Mouse (Mus musculus): Measurements from ENCODE around the gene Krt33b. TPM values are rescaled to one million over a fixed set of nuclear protein-coding genes. Genes with fewer than 3 reads are reported as not detected.

The Krt33b gene
- polyA plus RNA-seq (2015; fragmentation: Illumina TruSeq; extraction: RNeasy Lipid Tissue Mini Kit (QIAGEN cat#74804); ENCODE audit: insufficient read depth, low read depth, low replicate concordance), result not detected

DNA sequence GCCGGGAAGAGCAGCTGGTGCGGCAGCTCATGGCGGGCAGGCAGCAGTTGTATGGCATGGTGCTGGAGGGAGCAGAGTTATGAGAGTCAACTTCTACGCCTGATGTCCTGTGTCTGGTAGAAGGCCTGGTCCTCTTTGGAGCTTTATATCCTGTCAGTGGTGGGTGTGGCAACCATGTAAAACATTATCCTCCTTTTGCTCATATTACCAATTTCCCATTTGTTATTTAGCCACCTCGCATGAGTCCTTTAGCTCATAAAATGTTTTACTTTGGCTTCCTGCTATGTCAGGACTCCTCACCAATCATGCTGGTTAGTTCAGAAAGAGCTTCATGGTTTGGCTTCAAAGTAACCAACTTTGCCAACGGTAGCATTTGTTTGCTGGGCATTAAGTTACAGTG lies at the start of gene Krt33b:
Krt33b (minus strand) TSS at position 101 of the 400 bp plus-strand sequence.

DNA sequence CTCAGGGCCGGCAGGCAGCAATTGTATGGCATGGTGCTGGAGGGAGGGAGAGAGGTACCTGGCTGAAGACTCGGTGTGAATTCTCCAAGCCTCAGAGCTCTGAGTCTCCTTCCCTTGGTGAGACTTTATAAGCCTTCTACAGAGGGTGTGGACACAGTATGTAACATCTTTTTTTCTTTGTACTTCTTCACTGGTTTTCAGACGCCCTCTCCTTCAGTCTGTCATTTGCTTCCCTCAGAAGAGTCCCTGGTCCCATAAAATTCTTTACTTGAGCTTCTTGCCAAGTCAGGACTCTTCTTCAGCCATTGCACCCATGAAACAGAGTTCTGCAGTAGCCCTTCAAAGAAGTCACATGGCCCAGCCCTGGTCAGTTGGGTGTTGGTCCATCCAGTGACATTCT lies 20.8 kb upstream of the Krt33b start, which contains the start of gene Krt31:
Krt31 (minus strand) TSS at position 101 of the 400 bp plus-strand sequence.

DNA sequence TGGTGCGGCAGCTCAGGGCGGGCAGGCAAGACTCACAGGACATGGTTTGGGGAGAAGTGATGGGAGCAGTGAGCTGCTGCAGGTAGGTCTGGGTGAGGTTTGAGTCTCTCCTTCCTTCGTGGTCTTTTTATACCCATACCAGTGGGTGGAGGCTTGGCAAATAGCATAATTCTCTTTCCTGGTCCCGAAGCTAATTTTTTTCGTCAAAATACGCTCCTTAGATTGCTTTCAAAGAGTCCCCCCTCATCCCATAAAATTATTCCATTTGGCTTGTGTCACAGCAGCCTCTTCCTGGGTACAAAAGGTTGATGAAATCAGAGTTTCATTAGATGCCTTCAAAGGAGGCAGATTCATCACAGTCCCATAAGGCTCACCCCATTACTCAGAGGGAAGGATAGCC lies 11.8 kb upstream of the Krt33b start, which contains the start of gene Krt34:
Krt34 (minus strand) TSS at position 101 of the 400 bp plus-strand sequence.

DNA sequence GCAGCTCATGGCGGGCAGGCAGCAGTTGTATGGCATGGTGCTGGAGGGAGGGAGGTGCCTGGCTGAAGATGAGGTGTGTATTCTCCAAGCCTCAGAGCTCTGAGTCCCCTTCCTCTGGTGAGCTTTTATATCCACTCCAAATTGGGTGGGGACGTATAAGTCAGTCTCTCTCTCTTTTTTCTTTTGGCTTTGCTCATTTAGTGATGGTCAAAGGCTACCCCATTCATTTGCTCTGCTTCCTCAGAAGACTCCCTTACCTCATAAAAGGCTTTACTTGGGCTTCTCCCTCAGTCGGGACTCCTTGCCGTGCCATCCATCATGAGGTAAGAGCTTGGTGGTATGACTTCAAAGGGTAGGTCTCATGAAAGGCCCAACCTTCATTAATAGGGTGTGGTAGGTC lies 13.6 kb downstream of the Krt33b start, which contains the start of gene Krt33a:
Krt33a (minus strand) TSS at position 101 of the 400 bp plus-strand sequence.

DNA sequence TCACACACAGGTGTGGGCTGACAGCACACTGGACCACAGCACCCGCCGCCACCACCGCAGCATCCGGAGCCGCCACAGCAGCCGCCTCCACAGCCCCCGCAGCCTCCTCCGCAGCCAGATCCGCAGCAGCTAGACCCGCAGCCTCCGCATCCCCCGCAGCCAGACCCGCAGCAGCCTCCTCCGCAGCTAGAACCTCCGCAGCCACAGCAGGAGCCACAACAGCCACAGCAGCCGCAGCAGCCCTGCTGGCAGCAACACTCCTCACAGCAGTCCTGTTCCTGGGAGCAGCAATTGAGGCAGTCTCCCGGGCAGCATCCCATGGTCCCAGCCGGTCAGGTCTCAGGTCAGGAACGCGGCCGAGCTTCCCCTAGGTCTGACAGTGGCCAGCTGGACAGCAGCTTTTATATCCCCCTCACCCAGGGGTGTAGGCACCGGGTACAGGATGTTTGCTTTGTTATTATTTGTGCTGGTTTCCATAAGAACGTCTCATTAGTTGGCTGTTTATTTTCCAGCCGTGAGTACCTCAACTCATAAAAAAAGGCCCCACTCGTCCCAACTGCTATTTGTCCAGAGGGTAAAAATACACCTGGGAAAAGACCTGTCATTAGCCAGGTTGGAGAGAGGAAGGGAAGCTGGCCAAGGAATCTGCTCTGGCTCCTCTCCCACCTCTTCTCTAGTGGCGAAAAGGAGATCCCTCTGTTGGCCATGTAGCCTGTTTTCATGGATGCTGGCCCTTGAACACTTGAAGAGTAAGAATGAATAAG lies 35.9 kb downstream of the Krt33b start, which contains the start of gene Krtap17-1:
Krtap17-1 (minus strand) TSS at position 375 of the 764 bp plus-strand sequence.

DNA sequence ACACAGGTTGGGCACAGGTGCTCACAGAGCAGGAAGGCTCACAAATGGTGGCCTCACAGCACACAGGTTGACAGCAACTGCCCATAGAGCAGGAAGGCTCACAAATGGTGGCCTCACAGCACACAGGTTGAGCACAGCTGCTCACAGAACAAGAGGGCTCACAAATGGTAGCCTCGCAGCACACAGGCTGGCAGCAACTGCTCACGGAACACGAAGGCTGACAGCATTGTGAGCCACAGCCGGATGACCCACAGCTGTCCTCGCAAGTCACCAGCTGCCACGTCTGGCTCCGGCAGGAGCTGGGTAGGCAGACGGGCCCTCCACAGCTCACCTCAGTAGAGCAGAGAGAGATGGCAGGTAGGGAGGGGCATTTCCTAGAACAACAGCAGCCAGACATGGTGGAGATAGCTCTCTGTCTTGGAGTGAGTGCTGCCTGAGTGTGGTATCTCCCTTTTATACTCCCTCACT lies 43.5 kb downstream of the Krt33b start, which contains the start of gene Krtap16-1:
Krtap16-1 (minus strand) TSS at position 418 of the 468 bp plus-strand sequence.

DNA sequence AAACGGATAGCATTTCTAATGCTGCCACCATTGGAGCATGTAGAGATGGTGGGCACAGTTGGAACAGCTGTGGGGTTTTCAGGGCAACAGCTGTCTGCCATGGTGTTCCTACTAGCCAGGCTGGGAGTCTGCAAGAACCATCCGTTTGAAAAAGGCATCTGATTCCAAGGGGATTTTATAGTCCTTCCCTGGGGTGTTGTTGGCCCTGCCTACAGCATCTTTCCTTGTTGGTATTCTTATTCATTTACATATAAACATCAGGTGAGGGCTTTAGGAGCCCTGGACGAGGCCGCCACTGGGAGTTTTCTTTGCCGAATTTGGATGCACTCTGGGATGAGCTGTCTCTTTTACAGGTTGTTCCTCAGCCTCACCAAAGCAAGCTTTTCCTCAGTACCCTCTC lies 50.7 kb downstream of the Krt33b start, which contains the start of gene Krtap29-1:
Krtap29-1 (minus strand) TSS at position 101 of the 400 bp plus-strand sequence.

Other genes starting within 250 kb of the Krt33b start
- gene Krtap4-8, start 249.2 kb downstream of the Krt33b start, polyA plus RNA-seq (2015; fragmentation: Illumina TruSeq; extraction: RNeasy Lipid Tissue Mini Kit (QIAGEN cat#74804); ENCODE audit: insufficient read depth, low read depth, low replicate concordance), result not detected
- gene Krtap4-9, start 244.7 kb downstream of the Krt33b start, polyA plus RNA-seq (2015; fragmentation: Illumina TruSeq; extraction: RNeasy Lipid Tissue Mini Kit (QIAGEN cat#74804); ENCODE audit: insufficient read depth, low read depth, low replicate concordance), result not detected
- not detected for gene Gm11596, start 236.4 kb downstream of the Krt33b start, polyA plus RNA-seq (2015; fragmentation: Illumina TruSeq; extraction: RNeasy Lipid Tissue Mini Kit (QIAGEN cat#74804); ENCODE audit: insufficient read depth, low read depth, low replicate concordance)
- not detected for gene Gm11569, start 230.9 kb downstream of the Krt33b start, polyA plus RNA-seq (2015; fragmentation: Illumina TruSeq; extraction: RNeasy Lipid Tissue Mini Kit (QIAGEN cat#74804); ENCODE audit: insufficient read depth, low read depth, low replicate concordance)
- not detected for gene Gm11554, start 225.4 kb downstream of the Krt33b start, polyA plus RNA-seq (2015; fragmentation: Illumina TruSeq; extraction: RNeasy Lipid Tissue Mini Kit (QIAGEN cat#74804); ENCODE audit: insufficient read depth, low read depth, low replicate concordance)
- not detected for gene Krtap4-13, start 220.0 kb downstream of the Krt33b start, polyA plus RNA-seq (2015; fragmentation: Illumina TruSeq; extraction: RNeasy Lipid Tissue Mini Kit (QIAGEN cat#74804); ENCODE audit: insufficient read depth, low read depth, low replicate concordance)
- not detected for gene Gm11564, start 214.2 kb downstream of the Krt33b start, polyA plus RNA-seq (2015; fragmentation: Illumina TruSeq; extraction: RNeasy Lipid Tissue Mini Kit (QIAGEN cat#74804); ENCODE audit: insufficient read depth, low read depth, low replicate concordance)
- gene 2300003K06Rik, start 191.8 kb downstream of the Krt33b start, polyA plus RNA-seq (2015; fragmentation: Illumina TruSeq; extraction: RNeasy Lipid Tissue Mini Kit (QIAGEN cat#74804); ENCODE audit: insufficient read depth, low read depth, low replicate concordance), result not detected
- gene Krtap4-16, start 178.3 kb downstream of the Krt33b start, polyA plus RNA-seq (2015; fragmentation: Illumina TruSeq; extraction: RNeasy Lipid Tissue Mini Kit (QIAGEN cat#74804); ENCODE audit: insufficient read depth, low read depth, low replicate concordance), result not detected
- not detected for gene Gm11568, start 172.0 kb downstream of the Krt33b start, polyA plus RNA-seq (2015; fragmentation: Illumina TruSeq; extraction: RNeasy Lipid Tissue Mini Kit (QIAGEN cat#74804); ENCODE audit: insufficient read depth, low read depth, low replicate concordance)
- not detected for gene Gm11559, start 165.4 kb downstream of the Krt33b start, polyA plus RNA-seq (2015; fragmentation: Illumina TruSeq; extraction: RNeasy Lipid Tissue Mini Kit (QIAGEN cat#74804); ENCODE audit: insufficient read depth, low read depth, low replicate concordance)
- gene Krtap9-1, start 156.5 kb downstream of the Krt33b start, polyA plus RNA-seq (2015; fragmentation: Illumina TruSeq; extraction: RNeasy Lipid Tissue Mini Kit (QIAGEN cat#74804); ENCODE audit: insufficient read depth, low read depth, low replicate concordance), result not detected
- gene Gm11567, start 150.7 kb downstream of the Krt33b start, polyA plus RNA-seq (2015; fragmentation: Illumina TruSeq; extraction: RNeasy Lipid Tissue Mini Kit (QIAGEN cat#74804); ENCODE audit: insufficient read depth, low read depth, low replicate concordance), result not detected
- not detected for gene Krtap31-1, start 121.9 kb downstream of the Krt33b start, polyA plus RNA-seq (2015; fragmentation: Illumina TruSeq; extraction: RNeasy Lipid Tissue Mini Kit (QIAGEN cat#74804); ENCODE audit: insufficient read depth, low read depth, low replicate concordance)
- not detected for gene Gm11565, start 115.1 kb downstream of the Krt33b start, polyA plus RNA-seq (2015; fragmentation: Illumina TruSeq; extraction: RNeasy Lipid Tissue Mini Kit (QIAGEN cat#74804); ENCODE audit: insufficient read depth, low read depth, low replicate concordance)
- not detected for gene Krtap31-2, start 93.6 kb downstream of the Krt33b start, polyA plus RNA-seq (2015; fragmentation: Illumina TruSeq; extraction: RNeasy Lipid Tissue Mini Kit (QIAGEN cat#74804); ENCODE audit: insufficient read depth, low read depth, low replicate concordance)
- not detected for gene Krtap9-5, start 81.4 kb downstream of the Krt33b start, polyA plus RNA-seq (2015; fragmentation: Illumina TruSeq; extraction: RNeasy Lipid Tissue Mini Kit (QIAGEN cat#74804); ENCODE audit: insufficient read depth, low read depth, low replicate concordance)
- gene Krtap29-1, start 50.8 kb downstream of the Krt33b start, polyA plus RNA-seq (2015; fragmentation: Illumina TruSeq; extraction: RNeasy Lipid Tissue Mini Kit (QIAGEN cat#74804); ENCODE audit: insufficient read depth, low read depth, low replicate concordance), result not detected
- not detected for gene Krtap16-1, start 43.3 kb downstream of the Krt33b start, polyA plus RNA-seq (2015; fragmentation: Illumina TruSeq; extraction: RNeasy Lipid Tissue Mini Kit (QIAGEN cat#74804); ENCODE audit: insufficient read depth, low read depth, low replicate concordance)
- not detected for gene Krtap17-1, start 35.9 kb downstream of the Krt33b start, polyA plus RNA-seq (2015; fragmentation: Illumina TruSeq; extraction: RNeasy Lipid Tissue Mini Kit (QIAGEN cat#74804); ENCODE audit: insufficient read depth, low read depth, low replicate concordance)
- gene Krt33a, start 13.7 kb downstream of the Krt33b start, polyA plus RNA-seq (2015; fragmentation: Illumina TruSeq; extraction: RNeasy Lipid Tissue Mini Kit (QIAGEN cat#74804); ENCODE audit: insufficient read depth, low read depth, low replicate concordance), result not detected
- not detected for gene Krt34, start 11.7 kb upstream of the Krt33b start, polyA plus RNA-seq (2015; fragmentation: Illumina TruSeq; extraction: RNeasy Lipid Tissue Mini Kit (QIAGEN cat#74804); ENCODE audit: insufficient read depth, low read depth, low replicate concordance)
- not detected for gene Krt31, start 20.7 kb upstream of the Krt33b start, polyA plus RNA-seq (2015; fragmentation: Illumina TruSeq; extraction: RNeasy Lipid Tissue Mini Kit (QIAGEN cat#74804); ENCODE audit: insufficient read depth, low read depth, low replicate concordance)
- gene Krt32, start 58.4 kb upstream of the Krt33b start, polyA plus RNA-seq (2015; fragmentation: Illumina TruSeq; extraction: RNeasy Lipid Tissue Mini Kit (QIAGEN cat#74804); ENCODE audit: insufficient read depth, low read depth, low replicate concordance), result not detected
- not detected for gene Krt35, start 66.4 kb upstream of the Krt33b start, polyA plus RNA-seq (2015; fragmentation: Illumina TruSeq; extraction: RNeasy Lipid Tissue Mini Kit (QIAGEN cat#74804); ENCODE audit: insufficient read depth, low read depth, low replicate concordance)
- gene Krt36, start 75.8 kb upstream of the Krt33b start, polyA plus RNA-seq (2015; fragmentation: Illumina TruSeq; extraction: RNeasy Lipid Tissue Mini Kit (QIAGEN cat#74804); ENCODE audit: insufficient read depth, low read depth, low replicate concordance), result not detected
- gene Krt13, start 91.7 kb upstream of the Krt33b start, polyA plus RNA-seq (2015; fragmentation: Illumina TruSeq; extraction: RNeasy Lipid Tissue Mini Kit (QIAGEN cat#74804); ENCODE audit: insufficient read depth, low read depth, low replicate concordance), result not detected
- gene Krt15, start 106.1 kb upstream of the Krt33b start, polyA plus RNA-seq (2015; fragmentation: Illumina TruSeq; extraction: RNeasy Lipid Tissue Mini Kit (QIAGEN cat#74804); ENCODE audit: insufficient read depth, low read depth, low replicate concordance), result not detected
- 42.4 TPM for gene Krt19, start 118.8 kb upstream of the Krt33b start, polyA plus RNA-seq (2015; fragmentation: Illumina TruSeq; extraction: RNeasy Lipid Tissue Mini Kit (QIAGEN cat#74804); ENCODE audit: insufficient read depth, low read depth, low replicate concordance)
- gene Krt9, start 163.4 kb upstream of the Krt33b start, polyA plus RNA-seq (2015; fragmentation: Illumina TruSeq; extraction: RNeasy Lipid Tissue Mini Kit (QIAGEN cat#74804); ENCODE audit: insufficient read depth, low read depth, low replicate concordance), result not detected
- 1.7 TPM for gene Krt14, start 177.7 kb upstream of the Krt33b start, polyA plus RNA-seq (2015; fragmentation: Illumina TruSeq; extraction: RNeasy Lipid Tissue Mini Kit (QIAGEN cat#74804); ENCODE audit: insufficient read depth, low read depth, low replicate concordance)
- not detected for gene Krt16, start 219.0 kb upstream of the Krt33b start, polyA plus RNA-seq (2015; fragmentation: Illumina TruSeq; extraction: RNeasy Lipid Tissue Mini Kit (QIAGEN cat#74804); ENCODE audit: insufficient read depth, low read depth, low replicate concordance)
- gene Krt17, start 231.2 kb upstream of the Krt33b start, polyA plus RNA-seq (2015; fragmentation: Illumina TruSeq; extraction: RNeasy Lipid Tissue Mini Kit (QIAGEN cat#74804); ENCODE audit: insufficient read depth, low read depth, low replicate concordance), result not detected
- gene Krt42, start 240.0 kb upstream of the Krt33b start, polyA plus RNA-seq (2015; fragmentation: Illumina TruSeq; extraction: RNeasy Lipid Tissue Mini Kit (QIAGEN cat#74804); ENCODE audit: insufficient read depth, low read depth, low replicate concordance), result not detected

Measured in pancreas, adult 10 weeks (tissue).